Mouse (Mus musculus): ENCODE results near the gene 2510039O18Rik. TPM values are rescaled to one million over a fixed set of nuclear protein-coding genes. Genes with fewer than 3 reads are reported as not detected.

The 2510039O18Rik gene
- polyA plus RNA-seq, 1 experiment from 2014 or later, result 28.9 TPM

GRCm38 (mm10) chr4:147936331-147936954 lies 4.3 kb upstream of the 2510039O18Rik start, which contains the start of gene Plod1:
Gene Plod1, minus strand, starts transcription at chr4:147936767.
- DNase-seq (ENCODE audit: low spot score), result peak; percentile 67

GRCm38 (mm10) chr4:147937021-147937420 lies 3.7 kb upstream of the 2510039O18Rik start:
- DNase-seq (ENCODE audit: low spot score), result no peak

- no peak for DNase-seq (ENCODE audit: low spot score)
Measured at GRCm38 (mm10) chr4:147937486-147937885, 3.2 kb upstream of the 2510039O18Rik start.

- DNase-seq (ENCODE audit: low spot score), result no peak
Measured at GRCm38 (mm10) chr4:147938148-147939096, 2.3 kb upstream of the 2510039O18Rik start.

GRCm38 (mm10) chr4:147940111-147940510 lies 584 bp upstream of the 2510039O18Rik start:
- no peak for DNase-seq (ENCODE audit: low spot score)

- DNase-seq (ENCODE audit: low spot score), result peak; percentile 37
Measured at GRCm38 (mm10) chr4:147941045-147942020, 638 bp downstream of the 2510039O18Rik start.

- DNase-seq (ENCODE audit: low spot score), result no peak
Measured at GRCm38 (mm10) chr4:147943005-147943404, 2.3 kb downstream of the 2510039O18Rik start.

- DNase-seq (ENCODE audit: low spot score), result no peak
Measured at GRCm38 (mm10) chr4:147947511-147947910, 6.8 kb downstream of the 2510039O18Rik start.

GRCm38 (mm10) chr4:147953590-147953989 lies 12.9 kb downstream of the 2510039O18Rik start:
- peak; percentile 56 for DNase-seq (ENCODE audit: low spot score)

- no peak for DNase-seq (ENCODE audit: low spot score)
Measured at GRCm38 (mm10) chr4:147957141-147957540, 16.4 kb downstream of the 2510039O18Rik start.

- DNase-seq (ENCODE audit: low spot score), result peak; percentile 75
Measured at GRCm38 (mm10) chr4:147959881-147960831, 19.5 kb downstream of the 2510039O18Rik start.

- DNase-seq (ENCODE audit: low spot score), result no peak
Measured at GRCm38 (mm10) chr4:147962781-147963180, 22.1 kb downstream of the 2510039O18Rik start.

GRCm38 (mm10) chr4:147963623-147964022 lies 22.9 kb downstream of the 2510039O18Rik start:
- DNase-seq (ENCODE audit: low spot score), result no peak

- DNase-seq (ENCODE audit: low spot score), result no peak
Measured at GRCm38 (mm10) chr4:147965712-147966111, 25.0 kb downstream of the 2510039O18Rik start.

GRCm38 (mm10) chr4:147968816-147969215 lies 28.1 kb downstream of the 2510039O18Rik start:
- DNase-seq (ENCODE audit: low spot score), result no peak

GRCm38 (mm10) chr4:147969337-147969736 lies 28.6 kb downstream of the 2510039O18Rik start:
- DNase-seq (ENCODE audit: low spot score), result no peak

GRCm38 (mm10) chr4:147976237-147976636 lies 35.5 kb downstream of the 2510039O18Rik start:
- DNase-seq (ENCODE audit: low spot score), result no peak

- DNase-seq (ENCODE audit: low spot score), result no peak
Measured at GRCm38 (mm10) chr4:147977726-147978125, 37.0 kb downstream of the 2510039O18Rik start.

GRCm38 (mm10) chr4:147978391-147978790 lies 37.7 kb downstream of the 2510039O18Rik start:
- DNase-seq (ENCODE audit: low spot score), result no peak

- no peak for DNase-seq (ENCODE audit: low spot score)
Measured at GRCm38 (mm10) chr4:147979441-147979860, 38.8 kb downstream of the 2510039O18Rik start.
